Mouse (Mus musculus): Measurements from ENCODE around the gene Eif2ak2. TPM values are rescaled to one million over a fixed set of nuclear protein-coding genes. Genes with fewer than 3 reads are reported as not detected.

The Eif2ak2 gene
- polyA plus RNA-seq, 1 experiment from 2014 or later, result 12.5 TPM

- Histone ChIP-seq H3K27ac (no peak overlapping the region), H3K4me3 (no peak overlapping the region), H3K4me1 (no peaks in the 10 kb centered on the region), H3K27me3 (no peaks in the 10 kb centered on the region), H3K9ac (no peak overlapping the region), H3K4me2 (replicated peaks) (no peak overlapping the region), H3K36me3 (peaks cover 56% of the 10 kb centered on the region), H3K9me3 (no peaks in the 10 kb centered on the region)
- ATAC-seq (ENCODE audit: insufficient number of reproducible peaks, insufficient read depth, low FRiP score, low TSS enrichment), result no peak
- 91% methylated on average over 13 of the region's 13 CpGs for WGBS
Measured at GRCm38 (mm10) chr17:78824346-78824745, 58.0 kb downstream of the Eif2ak2 start.

- Histone ChIP-seq H3K36me3 (peaks cover 32% of the 10 kb centered on the region), H3K9ac (no peak overlapping the region), H3K4me1 (no peaks in the 10 kb centered on the region), H3K27me3 (no peaks in the 10 kb centered on the region), H3K27ac (no peak overlapping the region), H3K4me3 (no peak overlapping the region), H3K4me2 (replicated peaks) (no peak overlapping the region), H3K9me3 (no peaks in the 10 kb centered on the region)
- 93% methylated on average over 3 of the region's 3 CpGs for WGBS
- ATAC-seq (ENCODE audit: insufficient number of reproducible peaks, insufficient read depth, low FRiP score, low TSS enrichment), result no peak
Measured at GRCm38 (mm10) chr17:78809582-78809981, 72.8 kb downstream of the Eif2ak2 start.

DNA sequence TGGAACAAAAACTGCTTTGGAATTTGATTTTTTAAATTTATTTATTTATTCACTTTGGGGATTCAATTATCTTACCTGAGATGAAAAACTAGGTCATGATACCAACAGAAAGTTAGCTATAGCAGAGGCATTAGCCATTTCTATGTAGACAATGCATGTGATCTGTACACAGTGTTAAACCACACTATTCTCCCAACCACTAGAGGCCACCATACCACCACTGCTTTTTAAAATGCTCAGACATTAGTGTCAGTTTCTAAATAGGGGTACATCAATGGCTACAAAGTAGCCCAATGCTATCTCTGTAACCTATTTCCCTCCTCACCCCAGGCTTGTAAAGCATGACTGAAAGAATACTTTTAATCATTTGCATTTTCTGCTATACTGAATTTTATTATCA is 73.4 kb downstream of the Eif2ak2 start:
- no peaks in the 10 kb centered on the region for H3K9me3 ChIP-seq
- no peak overlapping the region for H3K4me2 ChIP-seq (replicated peaks)
- H3K4me3 ChIP-seq, result no peak overlapping the region
- ATAC-seq (ENCODE audit: insufficient number of reproducible peaks, insufficient read depth, low FRiP score, low TSS enrichment), result no peak
- no peak overlapping the region for H3K9ac ChIP-seq
- no peaks in the 10 kb centered on the region for H3K27me3 ChIP-seq
- no peaks in the 10 kb centered on the region for H3K4me1 ChIP-seq
- peaks cover 29% of the 10 kb centered on the region for H3K36me3 ChIP-seq
- no peak overlapping the region for H3K27ac ChIP-seq

Other genes with a start within 250 kb of the Eif2ak2 start
- gene Strn, start 145.4 kb downstream of the Eif2ak2 start, polyA plus RNA-seq (2016; fragmentation: Nextera tagmentation; extraction: Ambion mirVana), result 7.3 and 7.4 TPM in 2 replicates
- gene Heatr5b, start 47.2 kb downstream of the Eif2ak2 start, polyA plus RNA-seq (2016; fragmentation: Nextera tagmentation; extraction: Ambion mirVana), result 18.7 and 19.1 TPM in 2 replicates
- gene Gpatch11, start 47.0 kb downstream of the Eif2ak2 start, polyA plus RNA-seq (2016; fragmentation: Nextera tagmentation; extraction: Ambion mirVana), result 54.0 and 56.7 TPM in 2 replicates
- 0.19 and 0.42 TPM in 2 replicates for gene Sult6b1, start 24.4 kb upstream of the Eif2ak2 start, polyA plus RNA-seq (2016; fragmentation: Nextera tagmentation; extraction: Ambion mirVana)
- gene Cebpzos, start 33.9 kb upstream of the Eif2ak2 start, polyA plus RNA-seq (2016; fragmentation: Nextera tagmentation; extraction: Ambion mirVana), result 102 and 106 TPM in 2 replicates
- gene Cebpz, start 54.5 kb upstream of the Eif2ak2 start, polyA plus RNA-seq (2016; fragmentation: Nextera tagmentation; extraction: Ambion mirVana), result 61.8 and 74.4 TPM in 2 replicates
- 56.4 and 60.5 TPM in 2 replicates for gene Ndufaf7, start 54.6 kb upstream of the Eif2ak2 start, polyA plus RNA-seq (2016; fragmentation: Nextera tagmentation; extraction: Ambion mirVana)
- 55.0 and 57.3 TPM in 2 replicates for gene Prkd3, start 138.2 kb upstream of the Eif2ak2 start, polyA plus RNA-seq (2016; fragmentation: Nextera tagmentation; extraction: Ambion mirVana)
- 6.7 and 7.4 TPM in 2 replicates for gene Qpct, start 169.3 kb upstream of the Eif2ak2 start, polyA plus RNA-seq (2016; fragmentation: Nextera tagmentation; extraction: Ambion mirVana)